Mouse (Mus musculus) myocyte (in vitro differentiated cells): ENCODE measurements around the gene Klhdc3.

ENCODE experiments used
- E2F4 ChIP-seq: IDR thresholded peaks from one replicate; pipeline ENCODE4 v1.6.1; 2011; ENCODE audit warnings: mild to moderate bottlenecking, control low read depth, moderate library complexity; ENCODE audit not compliant: insufficient read depth
- MAX ChIP-seq: IDR thresholded peaks from one replicate; pipeline ENCODE4 v1.6.1; 2011; ENCODE audit warnings: low read depth, mild to moderate bottlenecking, control low read depth
- MYOG ChIP-seq, 3 experiments: IDR thresholded peaks; one replicate each; pipeline ENCODE4 v1.6.1; 2011; ENCODE audit warnings: control low read depth in 2 of 3, low read depth in 2 of 3, mild to moderate bottlenecking in 2 of 3; ENCODE audit not compliant: insufficient read length in 2 of 3, control insufficient read depth in 1 of 3, insufficient read depth in 1 of 3
- POLR2A ChIP-seq: IDR thresholded peaks from one replicate; pipeline ENCODE4 v1.6.1; 2011; ENCODE audit warnings: low read depth, mild to moderate bottlenecking, control low read depth, moderate library complexity; ENCODE audit not compliant: insufficient read length
- USF1 ChIP-seq: IDR thresholded peaks from one replicate; pipeline ENCODE4 v1.6.1; 2011; ENCODE audit warnings: low read depth, mild to moderate bottlenecking, control low read depth, moderate library complexity

DNA sequence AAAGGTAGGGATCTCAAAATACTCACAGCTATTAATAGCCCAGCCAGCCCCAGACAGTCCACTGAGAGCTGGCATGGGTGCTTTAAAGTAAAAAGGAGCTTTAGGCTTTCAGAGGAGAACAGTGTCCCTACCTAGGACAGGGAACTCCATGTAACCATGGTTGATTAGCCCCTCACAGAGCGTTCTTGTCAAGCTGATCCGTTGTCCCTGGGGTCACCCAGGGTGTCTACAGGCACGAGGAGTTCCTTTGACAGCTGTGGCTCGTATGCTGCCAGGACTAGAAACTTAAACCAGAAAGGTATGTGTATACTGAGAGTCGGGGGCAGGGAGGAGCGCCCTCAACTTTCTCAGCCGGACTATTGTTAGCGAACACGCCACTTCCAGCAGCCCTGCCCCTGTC, 1.8 kb downstream of the Klhdc3 start:
- TF ChIP-seq POLR2A (no peak), USF1 (no peak), MAX (no peak), MYOG (IDR thresholded peaks at IDR 0.05; ENCODE audit: control insufficient read depth in 1 of 3, insufficient read depth in 1 of 3, insufficient read length in 2 of 3, low read depth in 2 of 3) (no peak), E2F4 (no peak)
